ENCODE assay signal across 9 mouse cellular contexts in the genomic region with DNA sequence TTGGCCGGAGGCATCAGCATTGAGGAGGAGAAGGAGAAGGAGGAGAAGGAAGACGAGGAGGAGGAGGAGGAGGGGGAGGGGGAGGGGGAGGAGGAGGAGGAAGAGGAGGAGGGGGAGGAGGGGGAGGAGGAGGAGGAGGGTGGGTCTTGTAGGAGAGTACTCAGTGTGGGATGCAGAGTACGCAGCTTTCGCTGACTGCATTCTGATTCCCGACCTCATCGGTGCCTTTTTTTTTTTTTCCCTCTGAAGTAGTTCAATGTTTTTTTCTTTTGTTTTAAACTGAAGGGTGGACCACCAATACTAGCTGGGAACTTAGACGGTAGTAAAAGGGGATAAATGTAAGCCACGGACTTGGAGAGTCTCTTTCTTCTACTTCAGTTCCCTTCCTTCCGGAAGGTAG. TPM values are rescaled to one million over a fixed set of nuclear protein-coding genes. Genes with fewer than 3 reads are reported as not detected.
DNase-seq lines count a peak whose midpoint lies in the region; ATAC-seq lines count a peak whose summit lies in the region.
"Had no signal": no experiment of that assay in that cellular context is flagged by ENCODE, and none has a peak within 500 bp of the region (broad histone marks: within the 10 kb centered on the region; RNA-seq: fewer than 3 reads in every experiment).

No protein-coding gene starts in this region.

- peak overlapping the region; percentile 55 for H3K4me3 ChIP-seq in heart, embryonic 16.5 days (ENCODE audit: low read length)
- peak overlapping the region; percentile 60 for H3K4me3 ChIP-seq in brown adipose tissue, adult 24 weeks (ENCODE audit: insufficient read depth, low read depth, low read length)
- H3K4me3 ChIP-seq in hindbrain, embryonic 12.5 days, result peak overlapping the region; percentile 53
- H3K4me3 ChIP-seq in midbrain, embryonic 11.5 days (ENCODE audit: low read depth, low read length), result peak overlapping the region; percentile 38

- peak overlapping the region; percentile 40; the same call in 1 of the 2 replicates for H3K27ac ChIP-seq in heart, embryonic 16.5 days (ENCODE audit: low read length)
- no peak overlapping the region for H3K27ac ChIP-seq in brown adipose tissue, adult 24 weeks (replicated peaks; ENCODE audit: low read depth, low read length)
- H3K27ac ChIP-seq in hindbrain, embryonic 12.5 days, result peak overlapping the region; percentile 83
- H3K27ac ChIP-seq in midbrain, embryonic 11.5 days (ENCODE audit: low read depth, low read length), result no peak overlapping the region

- H3K27me3 ChIP-seq in heart, embryonic 16.5 days (ENCODE audit: control insufficient read depth, insufficient read depth, low read length), result peaks cover 28% of the 10 kb centered on the region
- H3K27me3 ChIP-seq in hindbrain, embryonic 12.5 days, result peaks cover 61% of the 10 kb centered on the region
- H3K27me3 ChIP-seq in midbrain, embryonic 11.5 days (ENCODE audit: control insufficient read depth, insufficient read depth, low read length), result peaks cover 62% of the 10 kb centered on the region

- H3K9ac ChIP-seq in heart, embryonic 16.5 days (ENCODE audit: low read length), result peak overlapping the region; percentile 53; the same call in 1 of the 2 replicates
- peak overlapping the region; percentile 65 for H3K9ac ChIP-seq in hindbrain, embryonic 12.5 days
- H3K9ac ChIP-seq in midbrain, embryonic 11.5 days (ENCODE audit: low read length), result no peak overlapping the region

- intact Hi-C loops in heart, postnatal 36 days (cut with DNase I), result loop anchor here (5.0 to 10.0 kb wide), 4 partner anchors 513 to 1160 kb away; partner anchors contain the start of gene Fip1l1

- no peaks in the 10 kb centered on the region for H3K36me3 ChIP-seq in heart, embryonic 16.5 days (ENCODE audit: control insufficient read depth, insufficient read depth)
- H3K36me3 ChIP-seq in hindbrain, embryonic 12.5 days, result no peaks in the 10 kb centered on the region
- no peaks in the 10 kb centered on the region; the same call in 1 of the 2 replicates for H3K36me3 ChIP-seq in midbrain, embryonic 11.5 days (ENCODE audit: control insufficient read depth, insufficient read depth, low read length)

- peaks cover 13% of the 10 kb centered on the region; the same call in 1 of the 2 replicates for H3K4me1 ChIP-seq in heart, embryonic 16.5 days (ENCODE audit: control insufficient read depth, insufficient read depth, low read length)
- no peaks in the 10 kb centered on the region; the same call in 1 of the 2 replicates for H3K4me1 ChIP-seq in brown adipose tissue, adult 24 weeks (ENCODE audit: control insufficient read depth, insufficient read depth, insufficient read length, low read length)
- peaks cover 37% of the 10 kb centered on the region for H3K4me1 ChIP-seq in hindbrain, embryonic 12.5 days
- H3K4me1 ChIP-seq in midbrain, embryonic 11.5 days (ENCODE audit: control insufficient read depth, insufficient read depth, low read length), result peaks cover 19% of the 10 kb centered on the region

- H3K4me2 ChIP-seq in heart, embryonic 16.5 days (ENCODE audit: low read depth, low read length), result peak overlapping the region; percentile 83
- H3K4me2 ChIP-seq in hindbrain, embryonic 12.5 days (replicated peaks), result peak overlapping the region; percentile 90
- H3K4me2 ChIP-seq in midbrain, embryonic 11.5 days, result peak overlapping the region; percentile 74; the same call in 1 of the 2 replicates

- under 1% methylated on average over 8 of the region's 9 CpGs for WGBS in heart, embryonic 16.5 days
- WGBS in hindbrain, embryonic 12.5 days, result 3% methylated on average over 7 of the region's 9 CpGs
- WGBS in midbrain, embryonic 11.5 days, result 0% methylated on average over 7 of the region's 9 CpGs

- ATAC-seq in heart, embryonic 16.5 days (replicated peaks; ENCODE audit: extremely low read depth, insufficient read depth, low FRiP score), result no peak
- no peak for ATAC-seq in hindbrain, embryonic 12.5 days (ENCODE audit: low FRiP score)
- no peak for ATAC-seq in midbrain, embryonic 11.5 days (ENCODE audit: low FRiP score)

- DNase-seq in heart, postnatal 36 days, result no peak
- DNase-seq in midbrain, embryonic 11.5 days (ENCODE audit: low spot score, missing footprints), result no peak
- no peak for DNase-seq in ovary, postnatal 14 days (ENCODE audit: low spot score)
- DNase-seq in cerebellum, adult 9-10 months, result no peak
- no peak for DNase-seq in kidney, postnatal 4 days

- no peaks in the 10 kb centered on the region for H3K9me3 ChIP-seq in heart, embryonic 16.5 days (replicated peaks; ENCODE audit: control insufficient read depth, low read length)
- no peaks in the 10 kb centered on the region for H3K9me3 ChIP-seq in hindbrain, embryonic 12.5 days (replicated peaks)
- no peaks in the 10 kb centered on the region for H3K9me3 ChIP-seq in midbrain, embryonic 11.5 days (ENCODE audit: control insufficient read depth, low read length)

RNA-seq across cellular contexts. Expression of gene Pdgfra, which starts 3.2 kb away (rescaled TPM):
- 11.6 and 17.2 TPM in 2 replicates for polyA plus RNA-seq in heart, embryonic 16.5 days (2015; fragmentation: Nextera tagmentation; extraction: Ambion mirVana)
- total RNA-seq in heart, postnatal 36 days (2021), result 10 to 100 TPM; 30.2 to 31.7 TPM
- 6.4 and 10.3 TPM in 2 replicates for polyA plus RNA-seq in brown adipose tissue, adult 24 weeks (2012; ENCODE audit: insufficient read depth, insufficient read length, missing spikeins)
- polyA plus RNA-seq in hindbrain, embryonic 12.5 days (2016; fragmentation: Nextera tagmentation; extraction: Ambion mirVana), result 50.1 and 60.1 TPM in 2 replicates
- 18.2 and 22.0 TPM in 2 replicates for polyA plus RNA-seq in midbrain, embryonic 11.5 days (2014; fragmentation: Nextera tagmentation; extraction: Ambion mirVana)
- total RNA-seq: granulocyte monocyte progenitor cell, adult 5-6 weeks had no signal

Comparison
In these comparisons a context has a peak if more than half of its experiments do, and no peak if none do; other contexts are left out.
1. H3K27ac ChIP-seq: peak in heart, embryonic 16.5 days (single experiment) and hindbrain, embryonic 12.5 days (single experiment); none in brown adipose tissue, adult 24 weeks (single experiment) and midbrain, embryonic 11.5 days (single experiment).
2. Peak in every context shown above with its lines, with median percentiles within 50 percentile points of each other: H3K4me2 ChIP-seq and H3K4me3 ChIP-seq.